Mouse (Mus musculus): ENCODE results near the gene Mbd6.

Mbd6 gene

DNA sequence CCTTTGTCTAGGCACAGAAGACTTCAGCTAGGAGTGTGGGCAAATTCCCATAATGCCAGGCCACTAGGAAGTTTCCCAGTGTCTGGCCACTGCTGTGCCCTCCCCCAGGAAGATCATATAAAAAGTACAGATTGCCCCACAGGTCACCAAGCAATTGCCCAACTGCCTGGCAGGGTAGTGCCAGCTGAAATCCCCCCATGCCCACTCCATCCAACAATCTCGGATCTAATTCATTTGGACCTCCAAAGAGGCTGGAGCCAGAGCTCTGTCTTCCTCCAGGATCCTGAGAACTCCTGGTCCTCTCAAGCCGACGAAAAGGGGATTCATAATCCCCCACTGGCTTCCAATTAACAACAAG, 903 bp downstream of the Mbd6 start:
- no peak for DNase-seq (ENCODE audit: low spot score in 2 of 2)

DNA sequence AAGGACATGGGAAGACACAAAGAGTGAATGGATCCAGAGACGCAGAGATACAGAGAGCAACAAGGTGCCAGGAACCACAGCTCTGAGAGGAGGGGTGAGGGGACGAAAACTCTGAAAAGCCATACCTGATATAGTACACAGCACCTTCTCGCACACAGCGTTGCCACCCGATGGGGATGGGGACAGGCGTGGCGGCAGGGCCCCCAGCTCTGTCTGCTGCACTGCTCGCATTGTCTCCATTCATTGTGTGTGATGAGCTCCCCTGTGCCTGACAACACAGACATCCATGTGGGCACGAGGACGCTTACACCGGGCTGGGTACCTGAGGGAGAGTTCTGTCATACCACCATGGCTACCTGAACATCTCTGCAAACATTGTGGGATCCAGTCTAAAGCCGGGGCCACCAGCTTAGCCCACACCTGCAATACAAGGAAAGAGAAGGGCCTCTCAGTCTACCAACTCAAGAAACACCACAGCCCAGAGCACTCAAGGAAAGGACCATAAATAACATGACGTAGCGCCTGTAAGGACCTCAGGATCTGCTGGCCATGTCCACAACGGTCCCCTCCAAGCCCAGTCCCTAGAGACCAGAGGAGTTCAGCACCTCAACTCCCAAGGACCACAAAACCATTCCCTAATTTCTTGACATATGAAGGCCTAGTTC, 1.4 kb downstream of the Mbd6 start:
- no peak for DNase-seq (ENCODE audit: low spot score in 2 of 2)

DNA sequence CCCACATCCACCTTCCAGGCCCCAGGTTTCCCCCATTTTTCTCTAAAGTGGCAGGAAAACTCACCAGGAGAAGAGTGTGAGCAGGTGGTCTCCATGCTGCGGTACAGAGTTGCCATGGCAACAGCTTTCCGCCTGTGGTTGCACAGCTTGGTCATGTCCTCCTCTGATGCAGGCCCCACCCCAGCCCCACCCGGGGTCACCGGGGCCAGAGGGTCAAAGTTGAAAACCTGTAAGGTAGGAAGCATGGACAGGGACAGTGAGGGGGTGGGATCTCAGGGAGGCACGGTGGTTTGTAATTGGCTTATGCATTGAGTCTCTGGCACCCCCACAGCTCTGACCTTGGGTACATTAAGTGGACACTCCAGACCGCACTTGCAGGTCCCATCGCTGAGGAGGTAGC, 2.1 kb downstream of the Mbd6 start:
- DNase-seq (ENCODE audit: low spot score in 2 of 2) = no peak

DNA sequence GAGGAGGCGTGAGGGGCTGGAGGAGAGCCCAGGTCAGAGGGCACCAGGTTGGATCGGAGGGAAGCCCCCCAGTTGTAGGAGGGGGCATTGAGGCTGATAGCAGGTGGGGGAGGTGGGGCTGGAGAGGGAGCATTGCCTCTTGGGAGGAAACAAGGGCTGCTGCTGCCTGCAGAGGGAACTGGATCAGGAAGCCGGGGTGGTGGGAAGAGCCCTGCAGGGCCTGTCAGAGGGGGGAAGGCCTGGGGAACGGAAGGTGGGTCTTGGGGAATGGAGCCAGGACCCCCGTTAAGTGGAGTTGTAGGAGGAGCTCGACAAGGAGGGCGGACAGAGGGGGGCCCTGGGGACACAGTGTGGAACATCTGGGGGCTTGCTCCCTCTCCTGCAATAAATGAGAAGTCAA, 2.6 kb downstream of the Mbd6 start:
- no peak for DNase-seq (ENCODE audit: low spot score in 2 of 2)

DNA sequence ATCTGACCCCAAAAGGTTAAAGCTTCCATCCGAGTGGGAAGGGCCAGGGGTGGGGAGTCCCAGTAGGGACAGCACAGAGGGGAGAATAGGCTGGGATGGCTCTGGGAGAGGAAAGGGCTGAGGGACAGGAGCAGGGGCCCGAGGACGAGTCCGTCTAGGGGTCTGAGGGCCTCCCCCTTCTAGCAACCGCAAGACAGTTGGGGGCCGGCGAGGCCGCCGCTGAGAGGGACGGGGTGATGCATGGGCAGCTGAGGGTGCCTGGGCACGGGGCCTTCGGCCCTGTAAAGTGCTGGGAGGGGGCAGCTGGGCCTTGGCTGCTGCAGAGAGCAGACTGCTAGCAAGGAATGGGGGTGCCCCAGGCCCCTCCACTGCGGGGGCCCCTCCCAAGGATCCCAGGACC, 3.2 kb downstream of the Mbd6 start:
- DNase-seq (ENCODE audit: low spot score in 2 of 2) = no peak

DNA sequence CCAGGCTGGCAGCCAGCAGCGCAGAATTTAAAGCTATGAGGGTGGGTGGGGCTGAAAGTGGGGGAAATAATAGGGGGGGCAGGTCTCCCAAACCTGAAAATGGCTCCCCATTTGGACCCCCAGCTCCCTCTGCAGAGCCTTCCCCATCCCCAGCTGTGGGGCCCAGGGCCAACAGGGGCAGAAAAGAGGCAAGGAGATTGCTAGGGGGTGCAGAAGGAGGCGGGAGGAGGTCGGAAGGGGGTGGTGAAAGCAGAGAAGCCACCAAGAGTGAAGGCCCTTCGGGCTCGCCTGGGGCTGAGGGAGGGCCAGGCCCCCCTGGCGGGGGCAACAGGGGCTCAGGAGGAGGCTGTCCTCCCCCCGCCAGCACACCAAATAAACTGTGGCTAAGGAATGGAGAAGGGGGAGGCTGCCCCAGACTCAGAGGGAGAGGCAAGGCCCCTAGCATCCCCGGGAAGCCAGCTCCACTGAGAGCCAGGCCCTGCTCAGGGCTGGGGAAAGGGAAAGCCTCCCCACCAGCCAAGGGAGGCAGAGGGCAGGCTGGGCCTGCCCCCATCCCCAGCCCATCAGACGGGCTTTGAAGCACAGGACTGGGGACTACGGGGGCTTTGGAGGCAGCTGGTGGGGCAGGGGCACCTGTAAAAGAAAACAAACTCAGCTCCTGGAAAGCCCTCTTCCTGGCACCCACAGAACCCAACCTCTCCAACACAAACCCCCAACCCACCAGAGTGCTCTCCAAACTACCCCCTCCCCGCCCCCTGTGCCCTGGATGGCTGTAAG, 3.9 kb downstream of the Mbd6 start:
- no peak for DNase-seq (ENCODE audit: low spot score in 2 of 2)

DNA sequence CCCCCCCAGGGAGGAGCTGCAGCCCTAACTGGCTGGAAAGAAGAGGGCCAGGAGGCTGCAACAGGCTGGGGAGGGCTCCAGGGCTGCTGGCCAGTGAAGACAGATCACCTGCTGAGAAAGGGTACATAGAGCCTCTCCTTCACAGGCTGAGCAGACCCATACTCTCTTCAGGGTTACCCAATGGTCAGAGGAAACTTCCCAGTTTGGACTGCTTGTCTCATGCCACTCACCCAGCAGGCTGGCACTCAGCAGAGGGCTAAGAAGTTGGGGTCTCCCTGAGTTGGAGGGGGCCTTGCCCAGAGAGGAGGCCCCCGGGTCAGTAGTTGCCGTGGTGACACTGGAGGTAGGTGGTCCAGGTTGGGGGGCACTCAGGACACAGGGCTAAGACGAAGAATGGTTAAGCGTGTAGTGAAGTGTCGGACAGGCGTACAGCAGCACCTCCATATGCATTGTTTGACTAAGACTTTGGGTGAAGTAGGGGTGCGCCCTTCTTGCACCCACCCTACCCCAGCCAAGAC, 4.7 kb downstream of the Mbd6 start:
- no peak for DNase-seq (ENCODE audit: low spot score in 2 of 2)

DNA sequence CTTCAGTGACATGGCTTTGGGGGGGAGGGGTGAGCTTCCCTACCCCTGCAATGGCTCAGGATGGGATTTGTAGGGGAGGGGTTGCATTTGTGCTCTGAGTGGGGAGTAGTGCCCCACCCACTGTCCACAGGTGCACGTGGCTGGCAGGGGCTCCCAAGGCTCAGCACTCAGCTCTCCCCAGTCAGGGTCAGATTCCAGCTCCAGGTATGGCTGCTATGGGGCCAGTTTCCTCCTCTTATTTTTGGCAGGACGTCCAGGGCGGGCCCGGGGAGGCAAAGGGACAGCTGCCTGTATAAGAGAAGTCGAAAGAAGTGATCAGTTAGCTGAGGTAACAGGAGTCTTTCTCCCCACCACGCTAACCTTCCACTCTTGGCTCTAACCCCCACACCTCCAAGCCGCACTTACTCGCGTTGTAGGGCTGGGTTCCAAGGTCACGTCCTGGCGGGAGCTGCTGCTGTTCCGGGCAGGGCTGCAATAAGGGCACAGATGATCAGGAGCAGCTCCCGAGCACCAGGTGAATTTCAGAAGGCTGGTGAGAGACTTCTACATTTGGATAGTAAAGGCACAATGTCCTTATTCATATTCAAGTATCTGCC, 6.1 kb downstream of the Mbd6 start:
- no peak for DNase-seq (ENCODE audit: low spot score in 2 of 2)

DNA sequence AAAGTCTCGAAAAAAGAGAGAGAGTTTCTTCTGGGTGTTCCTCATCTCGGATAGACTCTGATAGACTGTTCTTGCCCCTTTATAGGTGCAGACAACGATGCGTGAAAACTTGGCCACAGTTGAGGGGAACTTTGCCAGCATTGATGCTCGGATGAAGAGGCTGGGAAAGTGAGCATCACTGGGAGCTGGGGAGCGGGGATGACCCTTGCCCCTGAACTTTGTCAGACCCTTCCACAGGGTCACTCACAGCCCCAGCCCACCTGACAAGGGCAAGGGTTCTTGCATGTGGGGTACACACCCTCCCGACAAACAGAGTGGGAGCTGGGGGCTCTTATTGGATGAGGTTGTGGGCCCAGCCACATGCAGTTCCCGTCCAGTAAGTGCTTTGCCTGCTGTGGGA, 7.5 kb downstream of the Mbd6 start:
- DNase-seq (ENCODE audit: low spot score in 2 of 2) = no peak

DNA sequence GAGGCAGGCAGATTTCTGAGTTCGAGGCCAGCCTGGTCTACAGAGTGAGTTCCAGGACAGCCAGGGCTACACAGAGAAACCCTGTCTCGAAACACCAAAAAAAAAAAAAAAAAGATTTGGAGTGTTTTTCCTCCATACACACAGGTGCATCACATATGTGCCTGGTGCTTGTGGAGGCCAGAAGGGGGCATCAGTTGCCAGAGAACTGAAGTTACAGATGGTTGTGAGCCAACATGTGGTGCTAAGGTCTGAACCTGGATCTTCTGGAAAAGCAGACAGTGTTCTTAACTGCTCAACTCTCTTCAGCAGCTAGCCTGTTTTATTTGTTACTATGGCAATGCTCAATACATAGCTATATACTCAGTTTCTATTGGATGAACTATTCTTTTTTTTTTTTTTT, 9.1 kb downstream of the Mbd6 start:
- DNase-seq (ENCODE audit: low spot score in 2 of 2) = no peak

DNA sequence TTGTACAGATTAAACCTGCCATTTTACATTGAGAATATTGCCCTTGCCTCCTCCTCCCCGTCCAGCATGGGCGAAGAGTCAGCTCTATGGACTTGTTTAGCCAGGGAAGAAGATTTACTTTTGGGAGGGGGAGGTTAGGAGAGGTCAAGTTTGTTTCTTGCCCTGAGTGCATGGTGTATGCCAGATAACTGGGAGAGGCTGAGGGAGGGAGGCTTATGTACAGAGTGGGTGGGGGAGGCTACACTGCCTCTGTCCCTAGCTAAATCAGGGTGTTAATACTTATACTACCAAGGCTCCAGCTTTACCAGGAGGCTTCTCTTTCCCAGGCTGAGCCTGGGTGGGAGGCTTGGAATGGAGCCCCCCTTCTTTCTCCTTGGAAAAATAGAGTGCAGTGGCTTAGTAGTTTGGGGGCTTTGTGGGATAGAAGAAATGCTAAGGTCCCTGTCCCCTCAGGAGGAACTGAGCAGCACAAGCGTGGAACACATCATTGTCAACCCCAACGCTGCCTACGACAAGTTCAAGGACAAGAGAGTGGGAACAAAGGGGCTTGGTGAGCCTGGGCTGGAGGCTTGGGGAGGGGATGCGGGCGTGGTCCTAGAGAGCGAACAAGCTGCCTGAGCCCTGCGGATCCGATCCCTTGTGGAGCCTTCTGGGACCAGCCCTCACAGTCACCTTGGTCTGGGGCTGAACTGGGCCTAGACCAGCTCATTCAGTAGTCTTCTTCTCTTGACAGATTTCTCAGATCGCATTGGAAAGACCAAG, 14.4 kb downstream of the Mbd6 start:
- no peak for DNase-seq (ENCODE audit: low spot score in 2 of 2)

DNA sequence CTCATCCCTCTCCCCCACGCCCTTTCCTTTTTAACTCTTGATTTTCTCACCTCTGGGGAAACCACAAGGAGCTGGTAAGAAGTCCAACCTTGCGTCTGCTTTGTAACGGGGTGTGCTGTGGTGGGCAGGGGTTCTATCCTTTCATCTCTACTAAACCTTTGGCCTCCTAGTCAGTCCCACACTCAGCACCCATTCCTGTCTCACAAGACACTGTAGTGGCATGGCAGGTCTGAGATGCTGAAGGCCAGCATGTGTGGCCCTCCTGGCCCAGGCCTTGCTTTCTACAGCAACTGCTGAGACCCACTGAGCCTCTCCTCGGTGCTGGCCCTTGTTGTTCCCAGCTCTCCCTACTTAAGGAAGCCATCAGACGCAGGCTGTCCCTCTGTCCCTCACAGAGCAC, 16.4 kb downstream of the Mbd6 start:
- DNase-seq (ENCODE audit: low spot score in 2 of 2) = no peak

DNA sequence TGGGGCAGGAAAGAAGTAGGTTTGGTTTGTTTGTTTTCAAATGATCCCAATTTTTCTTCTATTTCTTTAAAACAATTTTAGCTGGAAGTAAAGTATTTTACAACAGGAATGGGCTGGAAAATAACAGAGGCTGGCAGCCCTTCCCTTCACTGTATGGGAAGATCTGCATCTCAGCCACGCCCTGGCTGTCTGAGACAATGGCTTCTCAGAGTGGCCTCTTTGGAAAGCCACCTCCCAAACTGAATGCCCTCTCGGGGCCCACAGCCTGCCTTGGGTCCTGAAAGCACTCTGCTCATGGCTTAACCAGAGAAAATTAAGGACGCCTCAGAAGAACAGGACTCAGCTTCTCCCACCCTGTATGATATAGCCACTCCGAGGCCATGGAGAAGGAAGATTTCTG, 18.9 kb downstream of the Mbd6 start:
- DNase-seq (ENCODE audit: low spot score in 2 of 2) = no peak

DNA sequence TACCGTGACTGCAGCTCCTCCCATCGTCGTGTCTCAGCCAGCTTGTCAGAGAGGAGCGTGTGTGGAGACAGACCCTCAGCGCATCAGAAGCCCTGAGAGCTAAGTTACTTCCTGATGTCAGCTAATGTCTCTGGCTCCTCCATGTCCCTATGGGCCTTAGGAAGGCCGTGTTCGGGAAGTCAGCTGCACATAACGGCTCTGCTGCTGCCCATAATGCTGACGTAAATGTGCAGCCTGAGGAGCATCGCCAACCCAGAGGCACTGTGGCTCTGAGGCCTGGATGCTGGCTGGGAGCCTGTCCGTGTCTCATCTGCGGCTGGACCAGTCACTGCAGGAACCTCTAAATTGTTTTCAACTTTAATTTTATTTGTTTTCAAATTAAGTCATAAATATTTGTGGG, 19.8 kb downstream of the Mbd6 start:
- no peak for DNase-seq (ENCODE audit: low spot score in 2 of 2)

DNA sequence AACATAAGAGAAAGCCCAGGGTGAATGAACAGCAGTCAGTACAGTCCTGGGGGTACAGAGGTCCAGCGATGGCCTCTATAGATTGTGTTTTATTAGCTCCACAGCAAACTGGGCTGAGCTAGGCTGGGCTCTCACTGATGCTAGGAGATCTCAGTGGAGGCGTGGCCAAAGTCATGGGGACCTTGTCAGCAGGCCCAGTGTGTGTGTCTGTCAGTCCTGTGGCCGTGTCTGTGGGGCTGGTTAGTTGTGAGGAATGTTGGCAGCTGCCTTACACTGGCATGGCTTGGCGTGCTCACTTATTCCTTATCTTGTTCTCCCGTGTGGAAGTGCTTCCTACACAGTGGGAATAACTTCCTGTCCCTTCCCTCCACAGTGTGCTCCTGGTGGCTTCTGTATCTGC, 20.4 kb downstream of the Mbd6 start:
- DNase-seq (ENCODE audit: low spot score in 2 of 2) = no peak

DNA sequence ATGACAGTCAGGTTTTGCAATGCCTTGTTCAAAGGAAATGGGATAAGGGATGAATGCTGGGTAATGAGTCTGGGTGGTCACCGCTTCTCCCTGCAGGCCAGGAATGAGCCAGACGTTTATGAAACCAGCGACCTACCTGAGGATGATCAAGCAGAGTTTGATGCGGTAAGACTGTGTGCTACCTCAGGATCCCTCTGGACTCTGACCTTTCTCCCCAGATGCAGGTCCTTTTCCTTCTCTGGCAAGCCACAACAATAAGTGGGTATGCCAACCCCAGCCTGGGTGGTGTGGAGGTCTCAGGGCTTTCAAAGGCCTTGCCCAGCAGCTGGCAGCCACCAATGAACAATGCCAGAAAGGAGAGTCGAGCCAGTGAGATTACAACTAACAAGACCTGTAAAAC, 21.5 kb downstream of the Mbd6 start:
- no peak for DNase-seq (ENCODE audit: low spot score in 2 of 2)

DNA sequence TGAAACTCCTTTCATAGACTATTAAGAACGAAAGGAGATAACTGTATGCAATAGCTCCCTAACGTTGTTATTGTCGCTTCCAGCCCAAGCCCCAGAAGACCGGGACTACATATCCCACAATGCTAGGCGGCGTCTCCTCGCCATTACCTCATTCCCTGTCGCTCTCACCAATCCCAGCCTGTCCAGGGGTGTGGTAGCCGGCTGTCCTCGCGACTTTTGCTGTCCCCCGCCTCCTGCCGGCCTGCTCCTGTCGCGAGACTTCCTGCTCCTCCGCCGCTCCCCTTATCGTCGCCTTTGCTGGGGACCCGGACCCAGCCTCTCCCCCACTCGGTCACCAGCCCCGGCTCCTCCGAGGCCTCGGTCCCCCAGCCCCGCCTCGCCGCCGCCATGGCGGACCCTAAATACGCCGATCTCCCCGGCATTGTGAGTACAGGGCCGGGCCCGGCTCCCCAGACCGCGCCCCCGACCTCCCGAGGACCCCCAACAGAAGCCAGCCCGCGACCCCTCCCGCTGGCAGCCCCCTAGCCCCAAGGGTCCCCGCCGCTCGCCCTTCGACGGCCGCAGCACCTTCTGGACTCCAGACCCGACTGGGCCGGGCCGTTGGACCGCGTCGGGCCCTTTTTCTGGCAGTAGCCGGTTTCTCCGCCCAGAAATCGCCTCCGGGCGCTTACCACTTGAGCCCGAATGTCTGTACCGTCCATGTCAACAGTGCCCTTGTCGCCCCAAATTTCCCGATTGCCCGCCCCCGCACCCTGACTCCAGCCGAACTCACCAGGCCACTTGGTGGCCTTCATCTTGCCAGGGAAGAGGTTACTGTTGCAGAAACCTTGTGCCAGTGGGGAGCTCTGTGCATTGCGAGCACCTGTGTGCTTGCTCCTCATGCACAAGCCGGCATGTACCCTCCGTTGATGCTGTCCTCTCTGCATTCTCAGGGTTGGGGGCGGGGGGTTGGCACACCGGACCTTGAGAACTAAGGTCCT, 22.4 kb downstream of the Mbd6 start, which contains the start of gene Dctn2:
Gene Dctn2, plus strand, starts transcription at position 257 of the 980 bp plus-strand sequence.
- DNase-seq (ENCODE audit: low spot score in 2 of 2) = peak; percentile 83 to 91

DNA sequence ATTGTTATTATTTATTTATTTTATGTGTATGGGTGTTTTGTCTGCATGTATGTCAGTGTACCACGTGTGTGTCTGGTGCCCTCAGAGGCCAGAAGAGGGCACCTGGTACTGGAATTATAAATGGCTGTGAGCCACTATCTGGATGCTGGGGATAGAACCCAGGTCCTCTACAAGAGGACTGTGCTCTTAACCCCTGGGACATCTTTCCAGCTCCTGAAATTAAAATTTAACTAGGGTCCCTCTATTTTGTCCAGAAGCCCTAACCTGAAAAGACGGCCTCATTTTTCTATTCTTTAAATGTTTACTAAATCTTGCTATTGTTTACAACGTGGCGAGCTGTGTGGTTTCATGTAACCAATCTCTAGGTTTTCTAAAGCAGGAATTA, 23.1 kb downstream of the Mbd6 start:
- DNase-seq (ENCODE audit: low spot score in 2 of 2) = no peak

DNA sequence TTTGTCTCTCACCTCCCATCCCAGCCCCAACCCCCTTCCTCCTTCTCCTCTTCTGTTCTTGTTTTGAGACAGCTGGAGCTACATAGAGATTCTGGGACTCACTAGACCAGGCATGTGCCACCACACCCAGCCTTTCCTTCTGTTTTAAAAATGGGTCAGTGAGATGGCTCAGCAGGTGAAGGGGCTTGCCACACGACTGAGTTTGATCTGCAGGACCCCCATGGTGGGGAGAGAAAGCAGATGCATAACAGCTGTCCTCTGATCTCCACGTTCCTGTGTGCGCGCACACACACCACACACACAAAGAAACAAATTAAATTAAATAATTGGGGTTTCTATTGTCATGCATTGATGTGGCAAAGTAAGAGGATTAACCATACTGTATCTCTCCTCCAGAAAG, 23.8 kb downstream of the Mbd6 start:
- no peak for DNase-seq (ENCODE audit: low spot score in 2 of 2)

DNA sequence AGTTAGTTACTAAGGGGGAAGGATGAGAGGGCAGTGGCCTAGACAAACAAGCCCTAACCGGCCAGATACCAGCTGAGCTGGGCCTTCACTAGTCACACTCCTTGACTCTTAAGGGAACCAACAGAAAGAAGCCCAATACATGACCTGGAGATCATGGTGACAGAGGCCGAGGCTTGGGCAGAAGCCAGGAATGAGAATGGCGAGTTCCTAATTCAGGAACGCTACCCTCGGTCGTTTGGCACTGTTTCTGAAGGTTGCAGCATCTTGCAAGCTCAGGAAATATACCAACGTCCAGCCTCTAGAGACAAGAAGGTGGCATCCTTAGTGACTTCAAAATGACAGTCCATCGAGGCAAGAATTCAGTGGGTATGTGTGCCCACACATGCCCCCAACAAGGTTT, 24.5 kb downstream of the Mbd6 start:
- no peak for DNase-seq (ENCODE audit: low spot score in 2 of 2)

DNA sequence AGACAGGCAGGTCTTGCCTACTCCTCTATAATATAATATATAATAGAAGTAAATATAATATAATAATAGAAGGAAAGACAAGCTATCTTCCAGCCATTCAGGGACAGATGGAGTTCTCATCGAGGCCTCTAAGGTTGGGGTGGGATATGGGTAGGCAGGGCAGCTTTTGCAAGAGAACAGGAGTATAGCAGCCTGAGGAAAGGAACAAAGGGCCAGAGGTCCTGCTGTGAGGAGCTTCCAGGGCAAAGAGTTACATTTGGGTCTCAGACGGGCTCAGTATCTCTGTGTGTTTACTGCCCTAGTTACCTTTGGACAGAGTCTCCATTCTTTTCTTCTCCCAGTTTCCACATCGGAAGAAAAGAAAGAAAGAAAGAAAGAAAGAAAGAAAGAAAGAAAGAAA, 25.2 kb downstream of the Mbd6 start:
- no peak for DNase-seq (ENCODE audit: low spot score in 2 of 2)

Data from cerebellum, postnatal 4 days (tissue).